Mouse (Mus musculus): ENCODE measurements around the gene Tnnt2. TPM values are rescaled to one million over a fixed set of nuclear protein-coding genes. Genes with fewer than 3 reads are reported as not detected.
A peak's percentile ranks its signal among the peaks of the same experiment; 100 is the strongest.

The Tnnt2 gene
- polyA plus RNA-seq, 1 experiment from 2014 or later = 13.3 TPM

DNA sequence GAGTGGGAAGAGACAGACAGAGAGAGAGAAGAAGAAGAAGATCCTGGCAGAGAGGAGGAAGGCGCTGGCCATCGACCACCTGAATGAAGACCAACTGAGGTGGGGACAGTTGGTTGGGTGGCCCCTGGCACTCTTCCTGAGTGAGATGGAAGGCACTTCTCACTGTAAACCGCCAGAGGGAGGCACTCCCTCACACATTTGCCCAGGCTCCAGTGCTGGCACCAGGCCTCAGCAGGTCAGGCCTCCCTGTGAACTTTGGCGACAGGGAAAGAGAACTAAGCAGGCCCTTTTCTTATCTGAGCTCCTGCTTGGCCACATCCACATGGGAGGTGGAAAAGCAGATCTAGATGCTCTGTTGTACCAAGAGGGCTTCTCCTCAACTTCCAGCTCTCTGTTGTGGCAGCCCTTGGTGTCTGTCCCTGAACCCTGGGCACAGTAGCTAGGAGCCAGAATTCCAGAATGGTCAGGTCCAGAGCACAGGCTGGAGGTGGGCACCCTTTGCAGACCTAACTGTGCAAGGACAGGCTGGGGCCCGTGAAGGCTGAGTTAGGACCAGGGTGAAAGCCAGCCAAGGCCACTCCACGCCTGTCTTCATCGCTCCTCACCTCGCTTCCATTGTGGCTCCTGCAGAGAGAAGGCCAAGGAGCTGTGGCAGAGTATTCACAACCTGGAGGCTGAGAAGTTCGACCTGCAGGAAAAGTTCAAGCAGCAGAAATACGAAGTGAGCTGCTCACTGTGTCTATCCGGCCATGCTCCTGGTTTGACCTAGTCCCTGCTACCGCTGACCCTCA is 14.8 kb downstream of the Tnnt2 start:
- ATAC-seq (ENCODE audit: low FRiP score, low read depth) = no peak
- Histone ChIP-seq H3K4me2 (replicated peaks) (no peak overlapping the region), H3K9me3 (no peaks in the 10 kb centered on the region), H3K4me1 (peaks cover 21% of the 10 kb centered on the region), H3K36me3 (no peaks in the 10 kb centered on the region), H3K27me3 (replicated peaks) (no peaks in the 10 kb centered on the region), H3K4me3 (no peak overlapping the region), H3K9ac (no peak overlapping the region), H3K27ac (no peak overlapping the region)
- WGBS = 75% methylated on average over 12 of the region's 12 CpGs

DNA sequence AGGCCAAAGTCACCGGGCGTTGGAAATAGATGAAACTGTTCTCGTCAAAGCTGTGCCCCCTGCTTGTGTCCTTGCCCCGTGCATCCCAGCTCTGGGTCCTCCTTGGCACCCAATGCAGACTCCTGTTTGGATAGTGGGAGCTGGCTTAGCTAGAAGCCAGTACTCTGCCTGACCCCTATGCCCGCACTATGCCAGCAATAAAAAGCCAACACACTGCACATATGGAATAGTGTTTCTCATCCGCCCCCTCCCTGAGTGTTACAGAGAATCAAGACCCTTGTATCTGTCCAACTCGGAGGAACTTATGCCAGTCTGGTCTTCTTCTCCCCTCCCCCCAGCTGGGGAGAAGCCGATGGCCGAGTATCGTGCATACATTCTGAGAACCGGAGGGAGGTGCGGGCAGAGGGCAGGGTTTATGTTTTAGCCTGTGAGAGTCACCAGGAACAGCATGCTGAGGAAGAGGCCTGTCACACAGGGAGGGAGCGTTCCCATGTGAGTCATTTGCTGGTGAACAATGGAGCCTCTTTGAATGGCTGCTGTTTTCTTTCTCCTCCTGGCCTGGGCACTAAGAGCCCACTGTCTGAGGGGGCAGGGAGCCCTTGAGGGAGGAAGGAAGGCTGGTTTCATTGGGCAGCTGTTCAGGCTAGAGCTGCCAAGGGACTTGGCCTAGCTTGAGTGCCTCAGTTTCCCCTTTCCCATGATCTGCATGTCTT is 16.0 kb downstream of the Tnnt2 start:
- no peak overlapping the region for H3K9ac ChIP-seq
- no peaks in the 10 kb centered on the region for H3K27me3 ChIP-seq (replicated peaks)
- H3K4me2 ChIP-seq (replicated peaks) = 0 out of 2 replicates have a peak overlapping the region, but pooled peaks have one; percentile 19
- no peak overlapping the region for H3K4me3 ChIP-seq
- H3K27ac ChIP-seq = no peak overlapping the region
- H3K9me3 ChIP-seq = no peaks in the 10 kb centered on the region
- 41% methylated on average over 13 of the region's 13 CpGs for WGBS
- no peaks in the 10 kb centered on the region for H3K36me3 ChIP-seq
- ATAC-seq (ENCODE audit: low FRiP score, low read depth) = peak; percentile 78
- peaks cover 21% of the 10 kb centered on the region for H3K4me1 ChIP-seq

DNA sequence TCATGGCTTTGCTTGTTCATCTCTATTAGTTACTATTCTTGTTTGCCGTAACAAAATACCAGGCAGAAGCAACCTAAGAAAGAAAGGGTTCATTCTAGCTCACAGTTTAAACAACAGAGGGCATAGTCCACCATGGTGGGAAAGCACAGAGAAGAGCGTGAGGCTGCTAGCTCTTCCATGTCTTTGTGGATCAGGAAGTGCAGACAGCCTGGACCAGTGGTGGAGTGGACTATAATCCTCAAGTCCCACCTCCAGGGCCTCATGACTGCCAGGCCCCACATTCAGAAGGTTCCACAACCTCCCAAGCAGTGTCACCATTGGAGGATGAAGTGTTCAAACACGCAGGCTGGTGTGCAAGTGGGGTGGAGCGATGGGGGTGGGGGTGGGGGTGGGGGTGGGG is 17.0 kb downstream of the Tnnt2 start:
- Histone ChIP-seq H3K9me3 (no peaks in the 10 kb centered on the region), H3K27ac (no peak overlapping the region), H3K36me3 (no peaks in the 10 kb centered on the region), H3K9ac (no peak overlapping the region), H3K4me3 (no peak overlapping the region), H3K4me2 (replicated peaks) (no peak overlapping the region), H3K27me3 (replicated peaks) (no peaks in the 10 kb centered on the region), H3K4me1 (peaks cover 21% of the 10 kb centered on the region)
- WGBS = 88% methylated on average over 4 of the region's 4 CpGs
- no peak for ATAC-seq (ENCODE audit: low FRiP score, low read depth)

DNA sequence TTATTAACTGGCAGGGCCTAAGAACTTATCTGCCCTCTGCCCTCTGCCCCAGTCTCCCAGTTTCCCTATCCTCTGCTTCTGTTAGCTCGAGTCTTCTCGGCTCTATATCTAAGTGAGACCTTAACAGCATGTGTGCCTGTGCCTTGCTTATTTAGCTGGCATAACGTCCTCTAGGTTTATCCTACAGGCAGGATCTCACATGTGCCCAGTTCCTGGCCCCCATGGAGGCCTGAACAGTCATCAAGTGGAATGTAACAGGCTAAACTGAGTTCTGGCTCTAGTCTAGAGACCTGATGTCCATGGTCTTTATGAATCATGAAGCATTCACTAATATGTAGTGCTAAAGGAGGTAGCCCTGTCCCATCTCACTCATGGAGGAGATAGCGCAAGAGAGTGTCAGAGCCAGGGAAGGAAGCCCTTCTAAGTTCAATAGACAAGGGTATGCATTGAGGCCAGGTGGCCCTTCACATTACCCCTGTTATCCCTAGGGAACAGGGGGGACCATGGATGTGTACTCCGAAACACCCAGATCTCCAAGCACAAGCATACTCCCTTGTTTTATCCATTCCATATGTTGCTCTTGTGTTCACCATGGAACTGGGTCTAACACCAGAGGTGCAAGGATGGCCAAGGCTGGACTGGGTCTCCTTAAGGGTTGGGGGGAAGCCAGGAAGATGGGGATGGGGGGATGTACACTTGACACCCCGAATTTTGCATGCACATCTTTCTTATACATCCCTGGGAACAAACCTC is 18.6 kb downstream of the Tnnt2 start:
- H3K27me3 ChIP-seq (replicated peaks) = no peaks in the 10 kb centered on the region
- no peak for ATAC-seq (ENCODE audit: low FRiP score, low read depth)
- no peaks in the 10 kb centered on the region for H3K9me3 ChIP-seq
- H3K9ac ChIP-seq = no peak overlapping the region
- no peak overlapping the region for H3K4me2 ChIP-seq (replicated peaks)
- H3K27ac ChIP-seq = no peak overlapping the region
- WGBS = 84% methylated on average over 6 of the region's 6 CpGs
- no peaks in the 10 kb centered on the region for H3K36me3 ChIP-seq
- peaks cover 21% of the 10 kb centered on the region for H3K4me1 ChIP-seq
- H3K4me3 ChIP-seq = no peak overlapping the region

DNA sequence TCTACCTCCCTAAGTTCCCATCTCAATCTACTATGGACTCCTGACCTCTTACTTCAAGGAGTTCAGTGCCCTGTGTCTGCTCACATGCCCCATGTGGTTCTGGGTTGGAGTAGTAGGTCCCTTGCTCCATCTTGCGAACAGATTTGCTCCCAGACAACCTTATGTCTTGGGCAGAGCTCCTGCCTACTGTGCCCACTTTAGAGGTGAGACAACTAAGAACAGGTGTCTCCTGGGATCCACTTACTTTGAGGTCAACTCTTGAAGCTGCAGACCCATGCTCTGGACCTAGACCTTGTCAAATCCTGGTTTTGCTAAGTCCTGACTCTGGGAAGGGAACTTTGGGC is 19.2 kb downstream of the Tnnt2 start:
- Histone ChIP-seq H3K27ac (no peak overlapping the region), H3K9me3 (no peaks in the 10 kb centered on the region), H3K4me2 (replicated peaks) (no peak overlapping the region), H3K4me3 (no peak overlapping the region), H3K27me3 (replicated peaks) (no peaks in the 10 kb centered on the region), H3K4me1 (peaks cover 21% of the 10 kb centered on the region), H3K36me3 (no peaks in the 10 kb centered on the region), H3K9ac (no peak overlapping the region)
- ATAC-seq (ENCODE audit: low FRiP score, low read depth) = no peak
- 94% methylated on average over 1 of the region's 1 CpGs for WGBS

DNA sequence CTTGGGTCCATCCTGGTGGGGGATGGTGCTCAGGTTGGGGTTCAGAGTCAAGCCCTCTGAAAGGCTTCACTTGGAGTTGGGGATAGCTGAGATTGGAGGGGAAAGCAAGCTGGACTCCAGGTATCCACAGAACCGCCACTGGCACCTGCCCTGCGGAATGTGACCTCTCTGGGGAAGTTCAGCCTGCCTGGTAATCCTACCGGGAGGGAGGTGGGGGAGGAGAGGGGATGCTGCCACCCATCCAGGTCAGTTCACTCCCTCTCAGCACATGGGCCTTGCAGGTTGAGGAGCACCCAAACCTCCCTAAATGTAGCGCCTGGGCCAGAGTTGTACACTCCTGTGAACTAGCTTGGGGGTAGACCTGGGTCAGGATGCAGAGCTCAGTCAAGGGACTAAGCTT is 19.9 kb downstream of the Tnnt2 start:
- H3K4me1 ChIP-seq = peaks cover 20% of the 10 kb centered on the region
- no peak overlapping the region for H3K27ac ChIP-seq
- H3K9me3 ChIP-seq = no peaks in the 10 kb centered on the region
- no peak overlapping the region for H3K4me3 ChIP-seq
- H3K9ac ChIP-seq = no peak overlapping the region
- no peaks in the 10 kb centered on the region for H3K27me3 ChIP-seq (replicated peaks)
- H3K36me3 ChIP-seq = no peaks in the 10 kb centered on the region
- ATAC-seq (ENCODE audit: low FRiP score, low read depth) = no peak
- WGBS = 78% methylated on average over 4 of the region's 4 CpGs
- no peak overlapping the region for H3K4me2 ChIP-seq (replicated peaks)

DNA sequence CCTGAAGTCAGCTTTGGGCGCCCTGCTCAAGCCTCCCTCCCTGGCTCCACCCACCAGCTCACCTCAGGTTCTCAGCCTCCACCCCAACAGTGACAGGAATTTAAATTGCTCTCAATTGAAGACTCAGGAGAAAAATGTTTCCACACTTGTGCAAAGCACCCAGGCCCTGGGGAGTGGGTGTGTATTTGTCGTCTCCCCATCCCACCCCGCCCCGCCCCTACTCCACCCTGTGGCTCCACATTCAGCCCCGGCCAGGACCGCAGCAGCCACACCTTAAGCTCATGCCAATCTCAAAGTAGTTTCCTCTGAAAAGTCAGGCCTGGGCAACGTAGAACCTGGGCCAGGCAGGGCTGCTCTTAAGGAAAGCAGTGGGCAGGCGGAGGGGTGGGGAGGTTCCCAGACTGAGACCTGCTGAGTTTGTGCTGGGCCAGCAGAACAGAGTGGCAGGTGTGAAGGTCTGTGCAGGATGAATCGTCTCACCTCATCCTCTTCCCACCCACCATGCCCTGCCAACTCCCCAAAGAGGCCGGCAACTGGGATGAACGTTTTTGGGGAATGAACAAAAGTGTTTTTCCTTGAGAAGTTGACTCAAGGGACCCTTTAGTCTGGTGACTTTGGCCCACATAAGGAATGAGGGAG is 21.1 kb downstream of the Tnnt2 start:
- H3K27ac ChIP-seq = no peak overlapping the region
- no peaks in the 10 kb centered on the region for H3K9me3 ChIP-seq
- H3K4me2 ChIP-seq (replicated peaks) = no peak overlapping the region
- WGBS = 57% methylated on average over 11 of the region's 11 CpGs
- peaks cover 10% of the 10 kb centered on the region; the same call in 1 of the 2 replicates for H3K4me1 ChIP-seq
- no peaks in the 10 kb centered on the region for H3K27me3 ChIP-seq (replicated peaks)
- no peaks in the 10 kb centered on the region for H3K36me3 ChIP-seq
- no peak overlapping the region for H3K4me3 ChIP-seq
- ATAC-seq (ENCODE audit: low FRiP score, low read depth) = no peak
- H3K9ac ChIP-seq = no peak overlapping the region

DNA sequence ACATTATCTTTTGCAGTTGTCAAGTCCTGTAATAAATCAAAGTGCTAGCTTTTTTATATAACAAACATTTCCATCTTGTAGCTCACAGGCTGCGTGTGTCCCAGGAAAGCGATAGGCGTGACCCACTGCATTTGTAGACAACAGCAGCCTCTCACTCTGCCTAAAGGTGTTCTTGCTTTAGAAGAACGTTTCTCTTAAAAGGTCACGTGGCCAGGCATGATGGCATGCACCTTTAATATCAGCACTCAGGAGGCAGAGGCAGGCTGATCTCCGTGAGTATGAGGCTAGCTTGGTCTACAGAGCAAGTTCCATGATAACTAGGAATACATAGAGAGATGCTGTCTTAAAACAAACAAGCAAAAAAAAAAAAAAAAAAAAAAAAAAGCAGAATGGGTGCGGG is 22.4 kb downstream of the Tnnt2 start:
- no peak overlapping the region for H3K9ac ChIP-seq
- 91% methylated on average over 7 of the region's 7 CpGs for WGBS
- no peaks in the 10 kb centered on the region for H3K9me3 ChIP-seq
- H3K27ac ChIP-seq = no peak overlapping the region
- no peak for ATAC-seq (ENCODE audit: low FRiP score, low read depth)
- H3K4me1 ChIP-seq = no peaks in the 10 kb centered on the region
- no peaks in the 10 kb centered on the region for H3K36me3 ChIP-seq
- H3K4me3 ChIP-seq = no peak overlapping the region
- H3K27me3 ChIP-seq (replicated peaks) = no peaks in the 10 kb centered on the region
- H3K4me2 ChIP-seq (replicated peaks) = no peak overlapping the region

DNA sequence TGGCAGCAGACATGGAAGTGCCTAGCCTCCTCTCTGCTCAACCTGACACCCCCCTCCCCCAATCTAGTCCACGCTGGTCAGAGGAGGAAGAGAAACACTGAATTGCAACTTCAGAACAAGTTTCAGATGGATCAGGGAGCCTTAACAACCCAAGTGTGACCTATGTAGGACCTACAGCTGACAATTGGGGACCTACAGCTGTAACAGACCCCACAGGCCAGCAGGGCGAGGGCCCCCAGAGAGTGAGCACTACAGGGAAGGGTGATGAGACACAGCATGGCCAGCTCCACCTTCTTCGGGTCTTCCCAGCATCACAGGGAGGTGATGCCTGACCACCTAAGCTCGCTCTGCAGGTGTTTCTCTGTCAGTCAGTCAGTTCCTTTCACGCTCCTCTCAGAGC is 24.9 kb downstream of the Tnnt2 start:
- Histone ChIP-seq H3K27ac (no peak overlapping the region), H3K9ac (no peak overlapping the region), H3K4me3 (no peak overlapping the region), H3K36me3 (no peaks in the 10 kb centered on the region), H3K4me2 (replicated peaks) (no peak overlapping the region), H3K27me3 (replicated peaks) (no peaks in the 10 kb centered on the region; the same call in 1 of the 2 replicates), H3K9me3 (no peaks in the 10 kb centered on the region), H3K4me1 (no peaks in the 10 kb centered on the region)
- no peak for ATAC-seq (ENCODE audit: low FRiP score, low read depth)
- WGBS = 81% methylated on average over 5 of the region's 5 CpGs

DNA sequence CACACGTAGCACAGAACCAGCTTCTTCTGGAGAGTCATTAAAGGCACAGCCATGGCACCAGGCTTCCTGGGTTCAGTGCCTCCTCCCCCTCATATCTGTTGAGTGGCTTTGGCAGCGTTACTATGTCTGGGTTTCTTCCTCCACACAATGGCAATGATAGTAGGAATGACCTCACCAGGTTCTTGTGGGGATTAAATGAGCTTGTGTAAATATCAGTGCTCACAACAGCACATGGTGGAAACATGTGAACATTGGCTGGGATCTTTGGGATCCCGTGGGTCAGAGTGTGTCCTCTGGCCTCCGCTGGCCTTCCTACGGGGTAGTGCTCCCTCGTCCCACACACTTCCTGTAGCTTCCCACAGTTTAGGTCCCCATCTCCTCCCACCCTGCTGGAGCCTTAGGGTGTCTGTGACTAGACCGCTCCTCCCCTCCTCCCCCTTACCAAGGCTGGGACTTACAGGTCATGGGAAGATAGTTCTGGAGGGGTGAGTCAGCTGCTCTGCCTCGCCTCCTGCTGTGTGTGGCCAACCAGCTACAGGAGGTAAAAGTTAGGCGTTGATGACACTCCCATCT is 25.9 kb downstream of the Tnnt2 start:
- no peaks in the 10 kb centered on the region for H3K36me3 ChIP-seq
- no peaks in the 10 kb centered on the region for H3K4me1 ChIP-seq
- H3K27ac ChIP-seq = no peak overlapping the region
- 81% methylated on average over 9 of the region's 9 CpGs for WGBS
- H3K4me2 ChIP-seq (replicated peaks) = no peak overlapping the region
- no peak overlapping the region for H3K9ac ChIP-seq
- H3K9me3 ChIP-seq = no peaks in the 10 kb centered on the region
- no peaks in the 10 kb centered on the region; the same call in 1 of the 2 replicates for H3K27me3 ChIP-seq (replicated peaks)
- no peak for ATAC-seq (ENCODE audit: low FRiP score, low read depth)
- no peak overlapping the region for H3K4me3 ChIP-seq

DNA sequence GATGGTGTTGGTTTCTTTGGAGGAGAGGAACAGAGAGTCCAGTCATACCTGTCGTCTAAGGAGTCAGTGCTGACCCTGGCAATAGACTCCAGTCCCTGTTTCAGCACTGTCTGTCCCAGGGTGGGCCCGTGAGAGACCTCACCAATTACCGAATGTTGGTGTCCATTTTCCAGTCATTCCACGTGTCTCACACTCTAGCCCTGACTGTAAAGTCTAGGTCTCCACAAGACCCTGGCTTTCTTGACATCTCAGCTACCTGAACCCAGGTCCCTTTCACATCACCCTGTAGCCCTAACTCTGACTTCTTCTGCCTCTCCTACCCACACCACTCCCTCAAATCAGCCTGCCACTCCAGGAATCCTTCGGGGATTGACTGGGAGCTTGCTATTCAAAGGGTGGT is 26.4 kb downstream of the Tnnt2 start:
- Histone ChIP-seq H3K4me3 (no peak overlapping the region), H3K4me1 (no peaks in the 10 kb centered on the region), H3K27ac (no peak overlapping the region), H3K27me3 (replicated peaks) (no peaks in the 10 kb centered on the region; the same call in 1 of the 2 replicates), H3K36me3 (no peaks in the 10 kb centered on the region), H3K4me2 (replicated peaks) (no peak overlapping the region), H3K9ac (no peak overlapping the region), H3K9me3 (no peaks in the 10 kb centered on the region)
- 78% methylated on average over 5 of the region's 5 CpGs for WGBS
- ATAC-seq (ENCODE audit: low FRiP score, low read depth) = no peak

Data from neural tube, embryonic 12.5 days (tissue).